Mouse (Mus musculus): Measurements from ENCODE around the gene Syngr4. TPM values are rescaled to one million over a fixed set of nuclear protein-coding genes. Genes with fewer than 3 reads are reported as not detected.
"Not testable (repeated sequence)": the region's sequence is repeated elsewhere in the genome, so short reads cannot be mapped to it uniquely, and the experiment has no call there.

The Syngr4 gene
- polyA plus RNA-seq, 1 experiment from 2014 or later: 1.1 TPM

GRCm38 (mm10) chr7:45881011-45881410 is 15.5 kb downstream of the Syngr4 start:
- Histone ChIP-seq H3K4me1 (replicated peaks; ENCODE audit: control insufficient read depth, insufficient read depth, low read length) (no peaks in the 10 kb centered on the region), H3K27me3 (ENCODE audit: control insufficient read depth, insufficient read depth, low read length) (no peaks in the 10 kb centered on the region), H3K9ac (ENCODE audit: low read length) (no peak overlapping the region), H3K4me2 (ENCODE audit: low read depth, low read length, severe bottlenecking) (no peak overlapping the region), H3K9me3 (ENCODE audit: control insufficient read depth, low read length) (no peaks in the 10 kb centered on the region), H3K27ac (ENCODE audit: low read depth, low read length) (no peak overlapping the region), H3K4me3 (ENCODE audit: low read depth, low read length) (no peak overlapping the region), H3K36me3 (ENCODE audit: control insufficient read depth, insufficient read depth, low read length) (peaks cover 8% of the 10 kb centered on the region; the same call in 1 of the 2 replicates)
- no peak for ATAC-seq (replicated peaks; ENCODE audit: low FRiP score)
- DNase-seq (ENCODE audit: low spot score): no peak
- WGBS: 89% methylated on average over 2 of the region's 2 CpGs

DNA sequence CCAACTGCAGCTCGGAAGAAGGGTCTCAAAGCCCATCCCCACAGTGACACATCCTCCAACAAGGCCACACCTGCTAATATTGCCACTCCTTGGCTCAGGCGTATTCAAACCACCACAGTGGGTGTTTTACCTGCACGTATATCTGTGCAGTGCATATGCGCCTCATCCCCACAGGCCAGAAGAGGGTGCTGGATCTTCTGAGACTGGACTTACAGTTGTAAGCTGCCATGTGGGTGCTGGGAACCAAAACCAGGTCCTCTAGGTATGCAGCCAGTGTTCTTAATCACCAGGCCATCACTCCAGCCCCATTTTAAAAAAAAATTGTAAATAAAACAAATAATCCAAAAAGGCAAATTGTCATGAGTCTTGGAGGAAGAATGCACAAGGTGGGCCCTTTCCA is 16.0 kb downstream of the Syngr4 start:
- Histone ChIP-seq H3K27ac (ENCODE audit: low read depth, low read length) (no peak overlapping the region), H3K36me3 (ENCODE audit: control insufficient read depth, insufficient read depth, low read length) (peaks cover 8% of the 10 kb centered on the region; the same call in 1 of the 2 replicates), H3K4me1 (replicated peaks; ENCODE audit: control insufficient read depth, insufficient read depth, low read length) (no peaks in the 10 kb centered on the region), H3K4me2 (ENCODE audit: low read depth, low read length, severe bottlenecking) (no peak overlapping the region), H3K27me3 (ENCODE audit: control insufficient read depth, insufficient read depth, low read length) (no peaks in the 10 kb centered on the region), H3K9me3 (ENCODE audit: control insufficient read depth, low read length) (no peaks in the 10 kb centered on the region), H3K4me3 (ENCODE audit: low read depth, low read length) (no peak overlapping the region), H3K9ac (ENCODE audit: low read length) (no peak overlapping the region)
- WGBS: 95% methylated on average over 4 of the region's 4 CpGs
- ATAC-seq (replicated peaks; ENCODE audit: low FRiP score): no peak
- DNase-seq (ENCODE audit: low spot score): no peak

DNA sequence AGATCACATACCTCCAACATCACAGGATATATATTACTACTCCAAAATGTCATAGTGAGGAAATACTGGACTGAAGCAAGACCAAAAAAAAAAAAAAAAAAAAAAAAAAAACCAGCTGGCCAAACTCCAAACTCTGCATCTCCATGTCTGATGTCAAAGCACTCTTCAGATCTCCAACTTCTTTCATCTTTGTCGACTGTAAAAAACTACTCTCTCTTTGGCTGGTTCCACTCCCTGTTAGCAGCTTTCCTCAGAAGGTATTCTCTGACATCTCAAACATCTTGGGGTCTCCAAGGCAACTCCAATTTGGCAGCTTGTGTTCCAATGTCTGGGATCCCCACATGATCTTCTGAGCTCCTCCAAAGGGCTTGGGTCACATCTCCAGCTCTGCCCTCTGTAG is 18.2 kb downstream of the Syngr4 start, which contains the start of gene Grin2d:
Gene Grin2d, minus strand, starts transcription at position 101 of the 400 bp plus-strand sequence.
- H3K27ac ChIP-seq (ENCODE audit: low read depth, low read length); H3K27me3 ChIP-seq (ENCODE audit: control insufficient read depth, insufficient read depth, low read length); DNase-seq (ENCODE audit: low spot score); H3K36me3 ChIP-seq (ENCODE audit: control insufficient read depth, insufficient read depth, low read length); H3K4me3 ChIP-seq (ENCODE audit: low read depth, low read length); H3K9ac ChIP-seq (ENCODE audit: low read length); H3K4me2 ChIP-seq (ENCODE audit: low read depth, low read length, severe bottlenecking); ATAC-seq (replicated peaks; ENCODE audit: low FRiP score); H3K4me1 ChIP-seq (replicated peaks; ENCODE audit: control insufficient read depth, insufficient read depth, low read length); H3K9me3 ChIP-seq (ENCODE audit: control insufficient read depth, low read length): not testable (repeated sequence)
- 94% methylated on average over 1 of the region's 1 CpGs for WGBS

DNA sequence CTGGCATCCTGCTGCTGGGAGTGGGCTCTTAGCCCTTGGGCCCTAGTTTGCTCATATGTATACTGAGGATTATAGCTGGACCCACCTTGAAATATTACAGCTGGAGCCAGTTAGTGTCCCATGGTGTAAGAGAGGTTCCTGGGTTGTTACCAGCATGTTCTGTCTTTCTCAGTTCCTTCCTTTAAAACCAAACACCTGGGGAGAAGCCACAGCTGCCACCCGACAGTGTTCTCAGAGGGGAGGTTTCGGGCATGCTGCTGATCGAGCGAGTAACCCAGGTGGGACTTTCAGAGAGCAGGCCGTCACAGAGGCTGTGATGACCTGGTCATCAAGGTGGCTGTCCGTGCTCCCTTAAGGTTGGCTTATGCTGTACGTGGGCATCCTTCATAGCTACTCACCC is 19.6 kb downstream of the Syngr4 start:
- DNase-seq (ENCODE audit: low spot score) (no peak), ATAC-seq (replicated peaks; ENCODE audit: low FRiP score) (no peak)
- Histone ChIP-seq H3K9me3 (ENCODE audit: control insufficient read depth, low read length) (no peaks in the 10 kb centered on the region), H3K9ac (ENCODE audit: low read length) (no peak overlapping the region), H3K4me1 (replicated peaks; ENCODE audit: control insufficient read depth, insufficient read depth, low read length) (peaks cover 6% of the 10 kb centered on the region), H3K36me3 (ENCODE audit: control insufficient read depth, insufficient read depth, low read length) (peaks cover 8% of the 10 kb centered on the region; the same call in 1 of the 2 replicates), H3K4me3 (ENCODE audit: low read depth, low read length) (no peak overlapping the region), H3K4me2 (ENCODE audit: low read depth, low read length, severe bottlenecking) (no peak overlapping the region), H3K27ac (ENCODE audit: low read depth, low read length) (no peak overlapping the region), H3K27me3 (ENCODE audit: control insufficient read depth, insufficient read depth, low read length) (peaks cover 3% of the 10 kb centered on the region; the same call in 1 of the 2 replicates)
- 94% methylated on average over 7 of the region's 7 CpGs for WGBS

DNA sequence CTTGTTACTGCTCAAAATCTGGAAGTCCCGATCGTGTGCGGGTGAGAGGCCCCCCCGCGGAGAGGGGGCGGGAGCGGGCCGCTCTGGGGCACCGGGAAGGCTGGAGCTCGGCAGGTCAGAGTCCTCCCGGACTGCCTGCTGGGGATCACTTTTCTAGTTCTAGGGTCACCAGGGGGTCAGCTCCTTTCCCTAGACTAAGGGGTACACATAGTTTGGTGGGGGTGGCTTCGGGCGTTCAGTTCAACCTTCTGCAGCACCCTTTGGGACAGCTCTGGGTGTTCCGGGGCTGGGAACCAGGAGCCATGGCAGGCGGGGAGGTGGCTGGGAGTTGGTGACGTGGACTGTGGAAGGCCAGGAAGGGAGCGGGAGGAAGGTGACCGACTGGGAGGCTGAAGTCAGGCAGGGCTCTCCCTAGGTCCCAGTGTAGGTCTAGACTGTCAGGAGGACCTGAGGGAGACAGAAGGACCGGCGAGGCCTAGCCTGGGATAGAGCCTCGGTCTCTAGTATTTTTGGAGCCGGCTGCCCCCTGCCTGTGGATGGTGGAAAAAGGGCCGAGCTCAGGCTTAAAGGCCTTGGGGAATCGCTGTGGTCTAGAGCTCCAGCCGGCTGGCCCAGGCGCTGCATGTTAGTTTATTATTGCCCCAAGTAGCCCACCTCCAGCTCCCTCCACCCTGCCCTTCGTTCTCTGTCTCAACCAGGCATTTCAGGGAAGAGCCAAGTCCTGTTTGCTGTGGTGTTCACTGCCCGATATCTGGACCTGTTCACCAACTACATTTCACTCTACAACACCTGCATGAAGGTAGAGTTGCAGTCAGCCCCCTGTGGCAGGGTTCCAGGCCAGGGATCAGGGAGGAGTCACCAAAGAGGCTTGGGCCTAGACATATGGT is 23.2 kb downstream of the Syngr4 start:
- WGBS: 3% methylated on average over 28 of the region's 28 CpGs
- Histone ChIP-seq H3K9me3 (ENCODE audit: control insufficient read depth, low read length) (no peaks in the 10 kb centered on the region), H3K27me3 (ENCODE audit: control insufficient read depth, insufficient read depth, low read length) (peaks cover 32% of the 10 kb centered on the region), H3K27ac (ENCODE audit: low read depth, low read length) (peak overlapping the region; percentile 48), H3K36me3 (ENCODE audit: control insufficient read depth, insufficient read depth, low read length) (no peaks in the 10 kb centered on the region; the same call in 1 of the 2 replicates), H3K9ac (ENCODE audit: low read length) (peak overlapping the region; percentile 91), H3K4me1 (replicated peaks; ENCODE audit: control insufficient read depth, insufficient read depth, low read length) (peaks cover 15% of the 10 kb centered on the region), H3K4me2 (ENCODE audit: low read depth, low read length, severe bottlenecking) (peak overlapping the region; percentile 98), H3K4me3 (ENCODE audit: low read depth, low read length) (peak overlapping the region; percentile 81)
- peak; percentile 75 for DNase-seq (ENCODE audit: low spot score)
- peak; percentile 37 for ATAC-seq (replicated peaks; ENCODE audit: low FRiP score)

DNA sequence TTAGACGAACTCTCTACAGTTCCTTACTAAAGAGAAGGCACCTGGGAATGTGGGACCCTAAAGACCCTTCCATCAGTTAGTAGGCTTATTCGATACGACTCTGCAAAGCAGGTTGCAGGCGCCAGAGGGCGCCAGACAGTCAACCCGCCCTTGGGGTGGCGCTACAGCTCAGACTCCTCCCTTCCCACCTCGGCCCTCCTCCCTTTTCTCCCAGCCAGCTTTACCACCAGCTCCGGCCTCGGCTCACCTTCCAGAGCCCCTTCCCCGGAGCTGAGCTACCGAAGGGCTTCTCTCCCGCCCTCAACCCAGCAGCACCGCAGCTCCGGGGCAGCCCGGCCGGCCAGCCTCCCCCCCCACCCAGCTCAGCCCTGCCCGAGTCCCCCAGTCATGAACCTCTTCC is 23.9 kb downstream of the Syngr4 start, which contains the start of gene Kdelr1:
Gene Kdelr1, plus strand, starts transcription at position 149 of the 400 bp plus-strand sequence.
- ATAC-seq (replicated peaks; ENCODE audit: low FRiP score): peak; percentile 62
- peaks cover 20% of the 10 kb centered on the region for H3K4me1 ChIP-seq (replicated peaks; ENCODE audit: control insufficient read depth, insufficient read depth, low read length)
- H3K4me2 ChIP-seq (ENCODE audit: low read depth, low read length, severe bottlenecking): peak within 1 kb of the TSS; percentile 98
- DNase-seq (ENCODE audit: low spot score): peak; percentile 94
- no peaks in the 10 kb centered on the region for H3K9me3 ChIP-seq (ENCODE audit: control insufficient read depth, low read length)
- H3K9ac ChIP-seq (ENCODE audit: low read length): peak within 1 kb of the TSS; percentile 91
- peak within 1 kb of the TSS; percentile 48 for H3K27ac ChIP-seq (ENCODE audit: low read depth, low read length)
- peaks cover 38% of the 10 kb centered on the region for H3K27me3 ChIP-seq (ENCODE audit: control insufficient read depth, insufficient read depth, low read length)
- under 1% methylated on average over 18 of the region's 18 CpGs for WGBS
- H3K4me3 ChIP-seq (ENCODE audit: low read depth, low read length): peak within 1 kb of the TSS; percentile 81
- no peaks in the 10 kb centered on the region; the same call in 1 of the 2 replicates for H3K36me3 ChIP-seq (ENCODE audit: control insufficient read depth, insufficient read depth, low read length)

DNA sequence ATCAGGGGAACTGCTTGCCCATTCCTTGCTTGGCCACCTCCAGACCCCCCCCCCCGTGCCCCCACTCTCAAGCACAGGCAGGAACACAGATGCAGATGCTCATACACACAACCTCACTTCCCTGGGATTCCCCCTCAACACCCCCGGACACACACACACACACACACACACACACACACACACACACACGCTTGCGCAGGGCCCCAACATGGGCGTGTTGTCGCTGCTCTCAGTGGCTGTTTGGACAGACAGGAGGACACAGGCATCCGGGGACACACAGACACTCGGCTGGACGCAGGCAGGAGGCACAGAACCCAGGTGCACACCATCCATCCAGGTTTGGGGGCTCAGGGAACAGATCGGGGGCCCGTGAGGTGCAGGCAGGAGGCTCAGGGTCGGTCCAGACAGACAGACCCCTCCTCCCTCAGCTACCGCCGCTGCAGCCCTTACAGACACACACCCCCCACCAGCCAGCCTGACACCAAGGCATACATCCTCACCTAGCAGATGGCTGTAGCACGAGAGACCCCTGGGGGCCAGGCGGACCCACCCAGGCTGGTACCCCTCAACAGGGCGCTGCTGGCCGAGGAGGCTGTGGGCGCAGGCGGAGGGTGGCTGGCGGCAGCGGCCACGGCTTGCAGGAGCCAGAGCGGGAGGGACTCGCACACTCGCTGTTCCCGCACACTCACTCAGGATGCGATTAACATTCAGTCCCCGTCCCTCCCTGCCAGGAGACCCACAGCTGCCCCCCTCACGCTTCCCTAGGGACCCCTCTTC is 26.0 kb downstream of the Syngr4 start:
- peaks cover 48% of the 10 kb centered on the region for H3K27me3 ChIP-seq (ENCODE audit: control insufficient read depth, insufficient read depth, low read length)
- DNase-seq (ENCODE audit: low spot score): no peak
- peak overlapping the region; percentile 51 for H3K9ac ChIP-seq (ENCODE audit: low read length)
- 2% methylated on average over 28 of the region's 30 CpGs for WGBS
- H3K9me3 ChIP-seq (ENCODE audit: control insufficient read depth, low read length): no peaks in the 10 kb centered on the region
- no peaks in the 10 kb centered on the region for H3K36me3 ChIP-seq (ENCODE audit: control insufficient read depth, insufficient read depth, low read length)
- H3K4me3 ChIP-seq (ENCODE audit: low read depth, low read length): peak overlapping the region; percentile 25
- peaks cover 23% of the 10 kb centered on the region for H3K4me1 ChIP-seq (replicated peaks; ENCODE audit: control insufficient read depth, insufficient read depth, low read length)
- ATAC-seq (replicated peaks; ENCODE audit: low FRiP score): no peak
- H3K4me2 ChIP-seq (ENCODE audit: low read depth, low read length, severe bottlenecking): peak overlapping the region; percentile 49
- no peak overlapping the region for H3K27ac ChIP-seq (ENCODE audit: low read depth, low read length)

GRCm38 (mm10) chr7:45869787-45870186 is 26.7 kb downstream of the Syngr4 start:
- Histone ChIP-seq H3K4me2 (ENCODE audit: low read depth, low read length, severe bottlenecking) (no peak overlapping the region; the same call in 1 of the 2 replicates), H3K9me3 (ENCODE audit: control insufficient read depth, low read length) (no peaks in the 10 kb centered on the region), H3K36me3 (ENCODE audit: control insufficient read depth, insufficient read depth, low read length) (no peaks in the 10 kb centered on the region), H3K27me3 (ENCODE audit: control insufficient read depth, insufficient read depth, low read length) (peaks cover 48% of the 10 kb centered on the region), H3K4me3 (ENCODE audit: low read depth, low read length) (no peak overlapping the region), H3K9ac (ENCODE audit: low read length) (peak overlapping the region; percentile 10; the same call in 1 of the 2 replicates), H3K4me1 (replicated peaks; ENCODE audit: control insufficient read depth, insufficient read depth, low read length) (peaks cover 23% of the 10 kb centered on the region), H3K27ac (ENCODE audit: low read depth, low read length) (no peak overlapping the region)
- 3% methylated on average over 13 of the region's 14 CpGs for WGBS
- no peak for DNase-seq (ENCODE audit: low spot score)
- no peak for ATAC-seq (replicated peaks; ENCODE audit: low FRiP score)
